Mouse (Mus musculus) heart, embryonic 16.5 days (tissue): Measurements from ENCODE around the gene Haao. TPM values are rescaled to one million over a fixed set of nuclear protein-coding genes. Genes with fewer than 3 reads are reported as not detected.
A peak's percentile ranks its signal among the peaks of the same experiment; 100 is the strongest.

Experiments
- ATAC-seq: fragments of 200-750 bp; cut with Nextera tagmentation; replicated peaks from 2 replicates; pipeline ENCODE4 v1.8.0; 2017; ENCODE audit warnings: moderate number of reproducible peaks; ENCODE audit not compliant: insufficient read depth, low FRiP score; ENCODE audit errors: extremely low read depth
- H3K27ac ChIP-seq: fragments of 300-500 bp; sonication (generic); 2 replicates; pipeline ENCODE4 v1.5.1; 2014; ENCODE audit warnings: mild to moderate bottlenecking, low read length, control low read depth, moderate library complexity
- H3K27me3 ChIP-seq: fragments of 300-500 bp; sonication (generic); 2 replicates; pipeline ENCODE4 v1.6.1; 2014; ENCODE audit warnings: low read length, mixed read lengths; ENCODE audit not compliant: control insufficient read depth, insufficient read depth
- H3K36me3 ChIP-seq: fragments of 300-500 bp; sonication (generic); 2 replicates; pipeline ENCODE4 v1.6.1; 2014; ENCODE audit not compliant: control insufficient read depth, insufficient read depth
- H3K4me1 ChIP-seq: fragments of 300-500 bp; sonication (generic); 2 replicates; pipeline ENCODE4 v1.6.1; 2014; ENCODE audit warnings: low read length, mixed read lengths; ENCODE audit not compliant: control insufficient read depth, insufficient read depth
- H3K4me2 ChIP-seq: fragments of 300-500 bp; sonication (generic); 2 replicates; pipeline ENCODE4 v1.6.1; 2014; ENCODE audit warnings: low read depth, mild to moderate bottlenecking, control low read depth, low read length
- H3K4me3 ChIP-seq: fragments of 300-500 bp; sonication (generic); 2 replicates; pipeline ENCODE4 v1.5.1; 2014; ENCODE audit warnings: mild to moderate bottlenecking, control low read depth, low read length
- H3K9ac ChIP-seq: fragments of 300-500 bp; sonication (generic); 2 replicates; pipeline ENCODE4 v1.6.1; 2014; ENCODE audit warnings: low read length, control low read depth
- H3K9me3 ChIP-seq: fragments of 300-500 bp; sonication (generic); replicated peaks from 2 replicates; pipeline ENCODE4 v1.6.1; 2016; ENCODE audit warnings: low read length; ENCODE audit not compliant: control insufficient read depth
- WGBS: fragments of 180-500 bp; shearing (Covaris S2); extraction: QIAGEN DNeasy Blood & Tissue Kit; methylation state at CpG from one replicate; pipeline ENCODE4 v1.1.7; 2014; 5-methylcytosine and 5-hydroxymethylcytosine counted together
- polyA plus RNA-seq: library from polyadenylated mRNA; unstranded; fragments of >200 nt; fragmentation: Nextera tagmentation; extraction: Ambion mirVana; gene quantifications from 2 replicates; pipeline ENCODE4 v1.2.1, GENCODE M21; 2015

Gene Haao
- polyA plus RNA-seq, 1 experiment from 2014 or later: 1.7 TPM

DNA sequence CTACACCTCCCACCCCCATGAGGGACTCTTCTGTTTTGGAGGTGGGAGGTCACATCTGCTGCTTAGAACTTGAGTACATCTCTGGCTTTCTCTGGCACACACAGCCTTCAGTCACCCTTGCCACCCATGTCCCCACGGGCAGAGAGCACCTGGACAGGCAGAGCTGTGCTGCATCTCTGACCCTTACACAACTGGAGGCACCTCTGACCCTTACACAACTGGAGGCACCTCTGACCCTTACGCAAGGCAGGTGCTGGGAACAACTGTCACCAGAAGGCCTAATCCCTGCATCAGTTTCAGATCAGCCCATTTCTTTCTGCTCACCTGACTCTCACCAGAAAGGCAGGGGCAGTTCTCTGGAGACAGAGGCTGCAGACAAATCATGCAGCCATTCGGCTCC, 11.7 kb downstream of the Haao start:
- Histone ChIP-seq H3K4me1 (0 out of 2 replicates have a peak, but pooled peaks cover 2% of the 10 kb centered on the region), H3K4me2 (no peak overlapping the region), H3K9ac (no peak overlapping the region), H3K9me3 (no peaks in the 10 kb centered on the region), H3K27me3 (no peaks in the 10 kb centered on the region; the same call in 1 of the 2 replicates), H3K4me3 (no peak overlapping the region), H3K36me3 (no peaks in the 10 kb centered on the region), H3K27ac (no peak overlapping the region)
- WGBS: 79% methylated on average over 3 of the region's 3 CpGs
- ATAC-seq: no peak

- no peaks in the 10 kb centered on the region for H3K36me3 ChIP-seq
- H3K9me3 ChIP-seq: no peaks in the 10 kb centered on the region
- no peak overlapping the region for H3K4me2 ChIP-seq
- H3K27ac ChIP-seq: no peak overlapping the region
- no peak overlapping the region for H3K9ac ChIP-seq
- H3K4me3 ChIP-seq: no peak overlapping the region
- 38% methylated on average over 4 of the region's 4 CpGs for WGBS
- no peaks in the 10 kb centered on the region; the same call in 1 of the 2 replicates for H3K27me3 ChIP-seq
- no peak for ATAC-seq
- 0 out of 2 replicates have a peak, but pooled peaks cover 2% of the 10 kb centered on the region for H3K4me1 ChIP-seq
Observed at GRCm38 (mm10) chr17:83834120-83834519, 13.6 kb downstream of the Haao start.

- ATAC-seq: no peak
- Histone ChIP-seq H3K9me3 (no peaks in the 10 kb centered on the region), H3K4me3 (no peak overlapping the region), H3K4me2 (no peak overlapping the region), H3K9ac (no peak overlapping the region), H3K27ac (no peak overlapping the region), H3K36me3 (no peaks in the 10 kb centered on the region), H3K27me3 (no peaks in the 10 kb centered on the region), H3K4me1 (0 out of 2 replicates have a peak, but pooled peaks cover 4% of the 10 kb centered on the region)
- WGBS: 86% methylated on average over 4 of the region's 4 CpGs
Observed at GRCm38 (mm10) chr17:83830616-83831292, 17.0 kb downstream of the Haao start.

GRCm38 (mm10) chr17:83829356-83829755, 18.4 kb downstream of the Haao start:
- WGBS: 54% methylated on average over 3 of the region's 3 CpGs
- no peaks in the 10 kb centered on the region for H3K9me3 ChIP-seq
- H3K27me3 ChIP-seq: no peaks in the 10 kb centered on the region
- no peak overlapping the region for H3K4me3 ChIP-seq
- H3K36me3 ChIP-seq: no peaks in the 10 kb centered on the region
- no peak overlapping the region for H3K9ac ChIP-seq
- no peak overlapping the region for H3K4me2 ChIP-seq
- H3K27ac ChIP-seq: no peak overlapping the region
- no peak for ATAC-seq
- 0 out of 2 replicates have a peak, but pooled peaks cover 4% of the 10 kb centered on the region for H3K4me1 ChIP-seq

DNA sequence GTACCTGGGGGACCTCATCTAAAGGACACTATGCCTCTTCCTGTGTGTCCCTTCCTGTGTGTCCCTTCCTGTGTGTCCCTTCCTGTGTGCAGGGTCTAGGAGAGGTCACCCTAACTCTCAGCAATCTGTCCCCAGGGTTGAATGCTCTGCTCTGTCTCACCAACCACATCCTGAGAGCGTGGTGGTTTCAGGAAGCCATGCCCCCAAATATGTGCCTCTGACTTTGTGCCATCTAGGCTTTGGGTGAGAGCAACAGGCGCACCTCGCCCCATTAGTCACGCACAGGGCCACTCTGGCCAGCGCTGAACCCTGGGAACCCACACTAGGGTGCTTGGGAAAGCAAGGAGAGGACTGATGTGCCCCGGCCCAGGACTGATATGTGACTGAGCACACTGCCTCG, 23.9 kb downstream of the Haao start:
- no peak overlapping the region for H3K4me3 ChIP-seq
- H3K4me1 ChIP-seq: peaks cover 16% of the 10 kb centered on the region
- no peak overlapping the region for H3K27ac ChIP-seq
- no peaks in the 10 kb centered on the region for H3K36me3 ChIP-seq
- no peak for ATAC-seq
- H3K4me2 ChIP-seq: no peak overlapping the region
- no peak overlapping the region; the same call in 1 of the 2 replicates for H3K9ac ChIP-seq
- H3K9me3 ChIP-seq: no peaks in the 10 kb centered on the region
- WGBS: 80% methylated on average over 7 of the region's 7 CpGs
- H3K27me3 ChIP-seq: no peaks in the 10 kb centered on the region

GRCm38 (mm10) chr17:83821876-83822275, 25.9 kb downstream of the Haao start:
- Histone ChIP-seq H3K4me1 (peaks cover 17% of the 10 kb centered on the region), H3K27me3 (no peaks in the 10 kb centered on the region), H3K4me3 (no peak overlapping the region), H3K9me3 (no peaks in the 10 kb centered on the region), H3K9ac (no peak overlapping the region), H3K36me3 (no peaks in the 10 kb centered on the region), H3K4me2 (no peak overlapping the region), H3K27ac (no peak overlapping the region)
- ATAC-seq: no peak
- WGBS: 91% methylated on average over 3 of the region's 3 CpGs

- Histone ChIP-seq H3K4me3 (no peak overlapping the region), H3K27ac (no peak overlapping the region), H3K4me2 (no peak overlapping the region), H3K9me3 (no peaks in the 10 kb centered on the region), H3K4me1 (peaks cover 17% of the 10 kb centered on the region), H3K9ac (no peak overlapping the region), H3K27me3 (no peaks in the 10 kb centered on the region), H3K36me3 (no peaks in the 10 kb centered on the region)
- no peak for ATAC-seq
- 79% methylated on average over 5 of the region's 5 CpGs for WGBS
Observed at GRCm38 (mm10) chr17:83820701-83821100, 27.1 kb downstream of the Haao start.

GRCm38 (mm10) chr17:83819503-83819902, 28.3 kb downstream of the Haao start:
- Histone ChIP-seq H3K9me3 (no peaks in the 10 kb centered on the region), H3K27me3 (no peaks in the 10 kb centered on the region), H3K4me1 (peaks cover 17% of the 10 kb centered on the region), H3K9ac (no peak overlapping the region), H3K36me3 (no peaks in the 10 kb centered on the region), H3K27ac (no peak overlapping the region), H3K4me3 (no peak overlapping the region), H3K4me2 (no peak overlapping the region)
- peak; percentile 33; the same call in 1 of the 2 replicates for ATAC-seq
- 45% methylated on average over 8 of the region's 8 CpGs for WGBS

DNA sequence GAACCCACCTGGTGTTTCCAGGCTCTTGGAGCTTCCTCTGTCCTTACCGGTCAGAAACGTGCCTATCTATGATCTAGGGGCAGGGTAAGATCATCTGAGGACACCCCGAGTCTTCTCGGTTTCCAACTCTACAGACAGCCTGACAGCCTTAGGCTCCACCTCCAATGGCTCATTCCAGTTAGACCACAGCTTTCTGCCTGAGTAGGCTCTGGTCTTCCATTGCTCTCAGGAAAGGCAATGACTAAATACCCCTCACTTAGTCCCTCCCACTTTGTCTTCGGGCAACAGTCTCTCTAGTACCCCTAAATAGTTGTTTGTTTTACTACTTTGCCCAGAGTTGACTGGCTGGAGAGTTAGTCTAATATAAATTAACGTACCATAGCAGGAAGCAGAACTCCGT, 30.8 kb downstream of the Haao start:
- WGBS: 84% methylated on average over 7 of the region's 7 CpGs
- H3K27me3 ChIP-seq: no peaks in the 10 kb centered on the region
- H3K9me3 ChIP-seq: no peaks in the 10 kb centered on the region
- H3K27ac ChIP-seq: no peak overlapping the region
- no peak overlapping the region for H3K4me2 ChIP-seq
- no peak for ATAC-seq
- no peak overlapping the region for H3K9ac ChIP-seq
- H3K4me3 ChIP-seq: no peak overlapping the region
- H3K36me3 ChIP-seq: no peaks in the 10 kb centered on the region; the same call in 1 of the 2 replicates
- peaks cover 10% of the 10 kb centered on the region; the same call in 1 of the 2 replicates for H3K4me1 ChIP-seq
